Mouse (Mus musculus) MEL (cell line): ENCODE measurements around the gene Olfr457. TPM values are rescaled to one million over a fixed set of nuclear protein-coding genes. Genes with fewer than 3 reads are reported as not detected.

ENCODE experiments used
- DNase-seq: peaks from one replicate; pipeline ENCODE4 v3.0.0; 2011; ENCODE audit warnings: low read depth, low spot score
- H3K27ac ChIP-seq: 2 replicates; pipeline ENCODE4 v1.5.1; 2012; ENCODE audit warnings: low read depth, mild to moderate bottlenecking, control low read depth, low read length, moderate library complexity; ENCODE audit not compliant: control insufficient read depth
- H3K27me3 ChIP-seq, 2 experiments: fragments of 150-350 bp in 1 of 2; sonication (generic) in 1 of 2; 2 replicates each; pipeline ENCODE4 v1.6.1; 2012; ENCODE audit warnings: low read length in 2 of 2, mild to moderate bottlenecking in 2 of 2, improper control_type of control experiment in 1 of 2, moderate library complexity in 1 of 2; ENCODE audit not compliant: insufficient read depth in 2 of 2, control insufficient read depth in 1 of 2
- H3K36me3 ChIP-seq, 2 experiments: 2 replicates each; pipeline ENCODE4 v1.6.1; 2012 to 2014; ENCODE audit warnings: low read length in 2 of 2, improper control_type of control experiment in 1 of 2, inconsistent platforms in 1 of 2, mild to moderate bottlenecking in 1 of 2; ENCODE audit not compliant: insufficient read depth in 2 of 2, control insufficient read depth in 1 of 2
- H3K4me1 ChIP-seq, 2 experiments: fragments of 150-350 bp in 1 of 2; sonication (generic) in 1 of 2; 2 replicates each; pipeline ENCODE4 v1.6.1; 2012; ENCODE audit warnings: low read length in 2 of 2, improper control_type of control experiment in 1 of 2, mild to moderate bottlenecking in 1 of 2; ENCODE audit not compliant: insufficient read depth in 2 of 2, control insufficient read depth in 1 of 2
- H3K4me3 ChIP-seq, 2 experiments: fragments of 150-350 bp in 1 of 2; sonication (generic) in 1 of 2; 2 replicates each; pipeline ENCODE4 v1.5.1; 2012; ENCODE audit warnings: low read depth in 2 of 2, low read length in 2 of 2, mild to moderate bottlenecking in 2 of 2, moderate library complexity in 2 of 2, control low read depth in 1 of 2, improper control_type of control experiment in 1 of 2; ENCODE audit not compliant: control insufficient read depth in 1 of 2, insufficient read depth in 1 of 2
- H3K79me2 ChIP-seq: 2 replicates; pipeline ENCODE4 v1.6.1; 2012; ENCODE audit warnings: mild to moderate bottlenecking, low read length, moderate library complexity; ENCODE audit not compliant: control insufficient read depth, poor library complexity, insufficient read depth
- H3K9ac ChIP-seq: 2 replicates; pipeline ENCODE4 v1.6.1; 2012; ENCODE audit warnings: low read depth, mild to moderate bottlenecking, control low read depth, low read length, moderate library complexity; ENCODE audit not compliant: control insufficient read depth, poor library complexity, severe bottlenecking
- H3K9me3 ChIP-seq: fragments of 150-350 bp; sonication (generic); replicated peaks from 2 replicates; pipeline ENCODE4 v1.6.1; 2012; ENCODE audit warnings: mild to moderate bottlenecking, low read length, improper control_type of control experiment, moderate library complexity; ENCODE audit not compliant: insufficient read depth
- BHLHE40 ChIP-seq: IDR thresholded peaks from 2 replicates; pipeline ENCODE4 v1.6.1; 2012; ENCODE audit warnings: low read depth, mild to moderate bottlenecking, inconsistent platforms, low read length, improper control_type of control experiment, borderline replicate concordance
- CHD1 ChIP-seq: IDR thresholded peaks from 2 replicates; pipeline ENCODE4 v1.6.1; 2012; ENCODE audit warnings: low read depth, mild to moderate bottlenecking, inconsistent platforms, low read length, improper control_type of control experiment
- E2F4 ChIP-seq: IDR thresholded peaks from 2 replicates; pipeline ENCODE4 v1.6.1; 2011; ENCODE audit warnings: low read depth, low read length, improper control_type of control experiment, borderline replicate concordance
- EP300 ChIP-seq, 2 experiments: IDR thresholded peaks; 2 replicates each; pipeline ENCODE4 v1.6.1; 2011; ENCODE audit warnings: improper control_type of control experiment in 2 of 2, low read length in 2 of 2, low read depth in 1 of 2, mild to moderate bottlenecking in 1 of 2
- JUND ChIP-seq: IDR thresholded peaks from 2 replicates; pipeline ENCODE4 v1.6.1; 2011; ENCODE audit warnings: low read depth, mild to moderate bottlenecking, improper control_type of control experiment, low read length
- MAX ChIP-seq: IDR thresholded peaks from 2 replicates; pipeline ENCODE4 v1.6.1; 2011; ENCODE audit warnings: low read length, improper control_type of control experiment
- MAZ ChIP-seq: IDR thresholded peaks from 2 replicates; pipeline ENCODE4 v1.6.1; 2012; ENCODE audit warnings: low read depth, mild to moderate bottlenecking, inconsistent platforms, low read length, improper control_type of control experiment
- MEF2A ChIP-seq: IDR thresholded peaks from 2 replicates; pipeline ENCODE4 v1.6.1; 2014; ENCODE audit warnings: low read depth, mild to moderate bottlenecking, inconsistent platforms, low read length, improper control_type of control experiment; ENCODE audit not compliant: poor library complexity, insufficient replicate concordance, severe bottlenecking; ENCODE audit errors: extremely low read depth
- MYB ChIP-seq: IDR thresholded peaks from 2 replicates; pipeline ENCODE4 v1.6.1; 2011; ENCODE audit warnings: mild to moderate bottlenecking, low read depth, low read length, improper control_type of control experiment
- RAD21 ChIP-seq: IDR thresholded peaks from 2 replicates; pipeline ENCODE4 v1.6.1; 2011; ENCODE audit warnings: mild to moderate bottlenecking, low read depth, low read length, improper control_type of control experiment
- RCOR1 ChIP-seq: IDR thresholded peaks from 2 replicates; pipeline ENCODE4 v1.6.1; 2012; ENCODE audit warnings: low read depth, mild to moderate bottlenecking, inconsistent platforms, low read length, improper control_type of control experiment
- SMC3 ChIP-seq: IDR thresholded peaks from 2 replicates; pipeline ENCODE4 v1.6.1; 2011; ENCODE audit warnings: low read depth, low read length, improper control_type of control experiment
- TAL1 ChIP-seq: IDR thresholded peaks from 2 replicates; pipeline ENCODE4 v1.6.1; 2012; ENCODE audit warnings: mild to moderate bottlenecking, inconsistent platforms, low read length, moderate library complexity, mixed read lengths
- TBP ChIP-seq: IDR thresholded peaks from 2 replicates; pipeline ENCODE4 v1.8.0; 2011; ENCODE audit warnings: low read depth, low read length, improper control_type of control experiment
- USF1 ChIP-seq: IDR thresholded peaks from 2 replicates; pipeline ENCODE4 v1.6.1; 2014; ENCODE audit warnings: low read depth, mild to moderate bottlenecking, inconsistent platforms, low read length, improper control_type of control experiment, moderate library complexity
- USF2 ChIP-seq, 2 experiments: IDR thresholded peaks; 2 replicates each; pipeline ENCODE4 v1.6.1; 2011 to 2012; ENCODE audit warnings: improper control_type of control experiment in 2 of 2, low read length in 2 of 2, borderline replicate concordance in 1 of 2, inconsistent platforms in 1 of 2, low read depth in 1 of 2, mild to moderate bottlenecking in 1 of 2; ENCODE audit not compliant: insufficient read depth in 1 of 2
- ZKSCAN1 ChIP-seq: IDR thresholded peaks from 2 replicates; pipeline ENCODE4 v1.6.1; 2012; ENCODE audit warnings: low read depth, mild to moderate bottlenecking, inconsistent platforms, low read length, improper control_type of control experiment, moderate library complexity
- ZMIZ1 ChIP-seq: IDR thresholded peaks from 2 replicates; pipeline ENCODE4 v1.6.1; 2012; ENCODE audit warnings: low read depth, mild to moderate bottlenecking, inconsistent platforms, low read length, improper control_type of control experiment, moderate library complexity
- polyA plus RNA-seq, 2 experiments: library from polyadenylated mRNA; stranded (reverse) in 1 of 2; unstranded in 1 of 2; fragments of >175 nt in 1 of 2; fragments of >200 nt in 1 of 2; gene quantifications; 2 replicates each; pipeline versions ENCODE4 v1.2.1 to v1.2.4; 2012; ENCODE audit warnings: low replicate concordance in 2 of 2, low read depth in 1 of 2; ENCODE audit not compliant: insufficient read length in 2 of 2, insufficient read depth in 1 of 2, missing spikeins in 1 of 2
- total RNA-seq: library from RNA; depleted of rRNA; stranded (reverse); fragments of 300-350 nt; gene quantifications from 2 replicates; pipeline ENCODE4 v1.2.3, GENCODE M21; 2012

The Olfr457 gene
- total and polyA plus RNA-seq, 3 experiments = not detected

GRCm38 (mm10) chr6:42424472-42424871 lies 51.7 kb downstream of the Olfr457 start:
- DNase-seq = no peak
- Histone ChIP-seq H3K79me2 (no peaks in the 10 kb centered on the region), H3K4me1 (no peaks in the 10 kb centered on the region), H3K9me3 (no peaks in the 10 kb centered on the region), H3K9ac (no peak overlapping the region), H3K36me3 (no peaks in the 10 kb centered on the region), H3K4me3 (no peak overlapping the region), H3K27me3 (no peaks in the 10 kb centered on the region), H3K27ac (no peak overlapping the region)
- TF ChIP-seq RAD21 (no peak), ZMIZ1 (no peak), USF2 (IDR thresholded peaks at IDR 0.05; ENCODE audit: borderline replicate concordance in 1 of 2, insufficient read depth in 1 of 2, low read depth in 1 of 2, low read length in 2 of 2) (no peak), MAX (no peak), USF1 (no peak), MYB (no peak), TBP (no peak), SMC3 (no peak), EP300 (IDR thresholded peaks at IDR 0.05; ENCODE audit: low read depth in 1 of 2, low read length in 2 of 2) (no peak), JUND (no peak), BHLHE40 (no peak)

- DNase-seq = no peak
- Histone ChIP-seq H3K27me3 (no peaks in the 10 kb centered on the region), H3K79me2 (no peaks in the 10 kb centered on the region), H3K4me1 (no peaks in the 10 kb centered on the region), H3K9ac (no peak overlapping the region), H3K4me3 (no peak overlapping the region), H3K36me3 (no peaks in the 10 kb centered on the region), H3K9me3 (no peaks in the 10 kb centered on the region), H3K27ac (no peak overlapping the region)
- TF ChIP-seq TAL1 (no peak), ZMIZ1 (no peak), MEF2A (no peak), BHLHE40 (no peak), ZKSCAN1 (no peak), MYB (no peak), USF1 (no peak)
Measured at GRCm38 (mm10) chr6:42421439-42421838, 54.7 kb downstream of the Olfr457 start.

- Histone ChIP-seq H3K79me2 (no peaks in the 10 kb centered on the region), H3K4me1 (no peaks in the 10 kb centered on the region), H3K9ac (no peak overlapping the region), H3K4me3 (no peak overlapping the region), H3K36me3 (no peaks in the 10 kb centered on the region), H3K27me3 (no peaks in the 10 kb centered on the region), H3K9me3 (no peaks in the 10 kb centered on the region), H3K27ac (no peak overlapping the region)
- no peak for DNase-seq
- no peak for TF ChIP-seq SMC3
- TF ChIP-seq MAX = no peak
- no peak for TF ChIP-seq E2F4
- TF ChIP-seq CHD1 = no peak
- TF ChIP-seq EP300 (IDR thresholded peaks at IDR 0.05; ENCODE audit: low read depth in 1 of 2, low read length in 2 of 2) = no peak
- TF ChIP-seq MAZ = no peak
- TF ChIP-seq RCOR1 = no peak
Measured at GRCm38 (mm10) chr6:42419443-42419842, 56.7 kb downstream of the Olfr457 start.
